Mouse (Mus musculus): ENCODE data around the gene Cfap61. TPM values are rescaled to one million over a fixed set of nuclear protein-coding genes. Genes with fewer than 3 reads are reported as not detected.
"Not testable (repeated sequence)": the region's sequence is repeated elsewhere in the genome, so short reads cannot be mapped to it uniquely, and the experiment has no call there.

Gene Cfap61
- polyA plus RNA-seq, 1 experiment from 2014 or later: 3.1 TPM

DNA sequence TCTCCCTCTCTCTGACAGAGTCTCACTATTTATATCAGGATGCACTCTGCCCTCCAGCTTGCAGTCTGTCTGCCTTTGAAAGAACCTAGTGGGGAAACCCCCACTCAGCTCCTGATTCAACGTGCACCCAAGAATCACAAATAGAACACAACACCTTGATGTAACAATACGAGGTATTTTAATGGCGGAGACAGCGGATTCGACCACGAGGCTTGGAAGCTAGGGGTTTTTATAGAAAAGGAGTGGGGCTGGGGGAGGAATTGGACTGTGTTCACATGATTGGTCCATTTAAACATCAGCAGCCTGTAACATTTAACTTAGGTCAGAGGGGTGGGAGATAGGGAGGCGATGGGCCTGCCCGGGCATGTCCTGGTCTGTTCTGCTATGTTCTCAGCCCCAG is 34.3 kb upstream of the Cfap61 start:
- ATAC-seq (ENCODE audit: insufficient read depth, low FRiP score, low TSS enrichment); H3K9me3 ChIP-seq (ENCODE audit: control insufficient read depth, low read length); H3K4me2 ChIP-seq (ENCODE audit: low read depth); H3K27ac ChIP-seq (ENCODE audit: low read depth, low read length); H3K9ac ChIP-seq (ENCODE audit: low read length); H3K36me3 ChIP-seq (ENCODE audit: control insufficient read depth, insufficient read depth, low read length); H3K27me3 ChIP-seq (ENCODE audit: control insufficient read depth, insufficient read depth, low read length); H3K4me3 ChIP-seq (ENCODE audit: low read depth, low read length); H3K4me1 ChIP-seq (ENCODE audit: control insufficient read depth, insufficient read depth, low read length); DNase-seq (ENCODE audit: low spot score): not testable (repeated sequence)
- WGBS: 81% methylated on average over 6 of the region's 8 CpGs

DNA sequence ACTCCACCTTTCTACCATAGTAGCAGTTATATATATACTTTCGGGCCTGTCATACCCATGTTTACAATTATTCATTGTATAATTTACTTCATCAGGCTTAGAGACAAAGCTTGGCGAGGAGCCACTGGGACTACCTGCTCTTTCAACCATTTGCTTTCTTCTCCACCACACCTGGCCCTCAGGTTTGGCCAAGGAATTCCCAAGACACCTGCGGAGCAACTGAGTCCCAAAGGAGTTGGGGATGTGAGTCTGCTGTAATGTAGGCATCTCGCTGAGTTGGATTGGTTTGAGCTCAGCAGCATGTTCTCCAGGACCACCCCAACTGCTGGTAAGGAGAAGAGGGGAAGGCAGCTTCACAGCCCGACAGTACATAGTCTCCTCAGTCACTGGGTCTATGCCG is 32.7 kb upstream of the Cfap61 start, which contains the start of gene Naa20:
Gene Naa20, plus strand, starts transcription at position 239 of the 400 bp plus-strand sequence.
- peak within 1 kb of the TSS; percentile 55; the same call in 1 of the 2 replicates for H3K4me2 ChIP-seq (ENCODE audit: low read depth)
- DNase-seq (ENCODE audit: low spot score): no peak
- H3K9ac ChIP-seq (ENCODE audit: low read length): peak within 1 kb of the TSS; percentile 96
- H3K9me3 ChIP-seq (ENCODE audit: control insufficient read depth, low read length): no peaks in the 10 kb centered on the region
- no peaks in the 10 kb centered on the region for H3K36me3 ChIP-seq (ENCODE audit: control insufficient read depth, insufficient read depth, low read length)
- H3K4me3 ChIP-seq (ENCODE audit: low read depth, low read length): peak within 1 kb of the TSS; percentile 96; the same call in 1 of the 2 replicates
- H3K27me3 ChIP-seq (ENCODE audit: control insufficient read depth, insufficient read depth, low read length): no peaks in the 10 kb centered on the region
- H3K4me1 ChIP-seq (ENCODE audit: control insufficient read depth, insufficient read depth, low read length): no peaks in the 10 kb centered on the region
- H3K27ac ChIP-seq (ENCODE audit: low read depth, low read length): no peak within 1 kb of the TSS
- no peak for ATAC-seq (ENCODE audit: insufficient read depth, low FRiP score, low TSS enrichment)
- WGBS: 90% methylated on average over 6 of the region's 6 CpGs

DNA sequence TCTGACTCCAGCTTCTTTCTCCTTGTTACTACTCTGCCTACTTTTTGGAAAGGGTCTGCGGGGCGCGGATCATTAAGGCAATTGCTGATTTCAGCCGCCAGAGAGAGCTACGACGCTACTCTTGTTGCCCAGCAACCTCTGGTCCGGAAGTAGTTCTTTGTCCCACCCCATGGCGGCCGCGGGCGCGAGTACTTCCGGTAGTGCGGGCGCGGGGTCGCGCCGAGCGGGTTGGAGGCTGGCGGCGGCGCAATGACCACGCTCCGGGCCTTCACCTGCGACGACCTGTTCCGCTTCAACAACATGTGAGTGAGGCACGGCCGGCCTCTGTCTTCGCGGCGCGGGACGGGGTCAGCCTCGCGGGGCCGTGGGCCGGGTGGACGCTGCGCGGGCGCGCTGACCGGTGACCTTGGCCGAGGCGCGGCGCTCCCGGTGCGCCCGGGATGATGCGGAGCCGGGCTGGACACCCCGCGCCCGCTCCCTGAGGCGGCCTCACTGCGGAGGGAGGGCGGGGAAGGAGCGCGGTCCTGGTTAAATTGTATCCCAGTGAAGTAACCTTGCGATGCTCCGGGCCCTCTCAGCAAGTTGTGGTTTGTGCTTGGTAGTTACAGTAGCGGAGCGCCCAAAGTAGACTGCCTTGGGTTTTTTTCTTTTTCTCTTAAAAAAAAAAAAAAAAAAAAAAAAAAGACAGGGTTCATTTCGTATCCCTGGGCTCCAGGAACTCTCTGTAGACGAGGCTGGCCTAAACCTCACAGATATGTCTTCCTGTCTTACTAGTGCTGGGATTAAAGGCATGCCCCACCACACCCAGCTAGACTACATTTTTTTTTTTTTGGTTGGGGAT is 31.3 kb upstream of the Cfap61 start:
- DNase-seq (ENCODE audit: low spot score): peak; percentile 91
- ATAC-seq (ENCODE audit: insufficient read depth, low FRiP score, low TSS enrichment): peak; percentile 95
- peak overlapping the region; percentile 76 for H3K27ac ChIP-seq (ENCODE audit: low read depth, low read length)
- H3K9ac ChIP-seq (ENCODE audit: low read length): peak overlapping the region; percentile 96
- H3K4me2 ChIP-seq (ENCODE audit: low read depth): peak overlapping the region; percentile 55
- H3K36me3 ChIP-seq (ENCODE audit: control insufficient read depth, insufficient read depth, low read length): no peaks in the 10 kb centered on the region
- under 1% methylated on average over 68 of the region's 68 CpGs for WGBS
- no peaks in the 10 kb centered on the region for H3K4me1 ChIP-seq (ENCODE audit: control insufficient read depth, insufficient read depth, low read length)
- no peaks in the 10 kb centered on the region for H3K9me3 ChIP-seq (ENCODE audit: control insufficient read depth, low read length)
- H3K27me3 ChIP-seq (ENCODE audit: control insufficient read depth, insufficient read depth, low read length): no peaks in the 10 kb centered on the region
- H3K4me3 ChIP-seq (ENCODE audit: low read depth, low read length): peak overlapping the region; percentile 96

DNA sequence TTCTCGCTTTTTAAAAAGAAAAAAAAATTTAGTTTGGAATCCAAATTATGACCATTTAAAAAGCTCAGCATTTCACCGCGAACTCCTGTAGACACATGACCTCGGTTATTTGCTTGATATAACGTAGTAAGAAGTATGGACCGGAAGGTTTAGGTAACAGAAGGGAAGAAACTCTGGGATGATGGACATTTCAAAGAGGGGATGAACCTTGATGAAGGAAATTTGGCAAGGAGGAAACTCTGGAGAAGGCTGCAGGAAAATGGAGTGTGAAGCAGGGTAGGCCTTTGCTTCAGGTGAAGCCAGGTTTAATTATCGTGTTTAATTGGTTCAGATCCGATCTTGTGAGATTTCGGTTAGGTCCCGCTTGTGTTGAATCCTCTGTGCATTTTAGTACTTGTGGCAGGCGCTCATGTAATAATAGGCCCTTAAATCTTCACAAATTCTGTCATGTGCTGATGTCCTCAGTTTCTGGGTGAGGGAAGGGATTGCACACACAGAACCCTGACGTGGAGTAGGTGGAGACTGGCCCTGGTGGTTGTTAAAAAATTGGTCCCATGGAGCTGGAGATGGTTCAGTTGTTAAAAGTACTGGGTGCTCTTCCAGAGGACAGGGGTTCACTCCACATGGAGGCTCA is 30.5 kb upstream of the Cfap61 start:
- Histone ChIP-seq H3K4me1 (ENCODE audit: control insufficient read depth, insufficient read depth, low read length) (no peaks in the 10 kb centered on the region), H3K27ac (ENCODE audit: low read depth, low read length) (no peak overlapping the region), H3K9ac (ENCODE audit: low read length) (peak overlapping the region; percentile 96), H3K4me2 (ENCODE audit: low read depth) (peak overlapping the region; percentile 55), H3K4me3 (ENCODE audit: low read depth, low read length) (peak overlapping the region; percentile 96), H3K36me3 (ENCODE audit: control insufficient read depth, insufficient read depth, low read length) (no peaks in the 10 kb centered on the region; the same call in 1 of the 2 replicates), H3K9me3 (ENCODE audit: control insufficient read depth, low read length) (no peaks in the 10 kb centered on the region), H3K27me3 (ENCODE audit: control insufficient read depth, insufficient read depth, low read length) (no peaks in the 10 kb centered on the region)
- DNase-seq (ENCODE audit: low spot score) (no peak), ATAC-seq (ENCODE audit: insufficient read depth, low FRiP score, low TSS enrichment) (no peak)
- WGBS: 39% methylated on average over 12 of the region's 12 CpGs

DNA sequence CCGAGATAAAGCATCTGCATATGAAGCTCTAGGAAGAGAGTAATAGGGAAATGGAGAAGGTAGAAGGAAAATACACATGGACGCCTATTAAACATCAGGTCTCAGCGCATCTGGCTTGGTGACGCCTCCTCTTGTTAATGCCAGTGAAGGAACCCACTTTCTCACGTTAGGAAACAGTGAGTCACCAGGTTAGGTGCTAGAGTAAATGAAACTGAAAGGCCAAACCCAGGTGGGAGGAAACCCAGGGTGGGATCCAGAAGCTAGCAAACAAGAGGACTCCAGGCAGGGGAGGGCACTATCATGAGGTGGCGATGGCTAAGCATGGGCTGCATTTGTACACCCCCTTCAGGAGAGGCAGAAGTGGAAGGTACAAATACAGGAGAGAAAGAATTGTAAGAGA is 29.4 kb upstream of the Cfap61 start:
- H3K4me1 ChIP-seq (ENCODE audit: control insufficient read depth, insufficient read depth, low read length): no peaks in the 10 kb centered on the region
- no peak overlapping the region for H3K27ac ChIP-seq (ENCODE audit: low read depth, low read length)
- WGBS: 85% methylated on average over 6 of the region's 6 CpGs
- H3K36me3 ChIP-seq (ENCODE audit: control insufficient read depth, insufficient read depth, low read length): no peaks in the 10 kb centered on the region; the same call in 1 of the 2 replicates
- DNase-seq (ENCODE audit: low spot score): no peak
- H3K27me3 ChIP-seq (ENCODE audit: control insufficient read depth, insufficient read depth, low read length): no peaks in the 10 kb centered on the region
- no peak overlapping the region for H3K4me2 ChIP-seq (ENCODE audit: low read depth)
- H3K9ac ChIP-seq (ENCODE audit: low read length): no peak overlapping the region
- H3K9me3 ChIP-seq (ENCODE audit: control insufficient read depth, low read length): no peaks in the 10 kb centered on the region
- ATAC-seq (ENCODE audit: insufficient read depth, low FRiP score, low TSS enrichment): no peak
- no peak overlapping the region for H3K4me3 ChIP-seq (ENCODE audit: low read depth, low read length)

DNA sequence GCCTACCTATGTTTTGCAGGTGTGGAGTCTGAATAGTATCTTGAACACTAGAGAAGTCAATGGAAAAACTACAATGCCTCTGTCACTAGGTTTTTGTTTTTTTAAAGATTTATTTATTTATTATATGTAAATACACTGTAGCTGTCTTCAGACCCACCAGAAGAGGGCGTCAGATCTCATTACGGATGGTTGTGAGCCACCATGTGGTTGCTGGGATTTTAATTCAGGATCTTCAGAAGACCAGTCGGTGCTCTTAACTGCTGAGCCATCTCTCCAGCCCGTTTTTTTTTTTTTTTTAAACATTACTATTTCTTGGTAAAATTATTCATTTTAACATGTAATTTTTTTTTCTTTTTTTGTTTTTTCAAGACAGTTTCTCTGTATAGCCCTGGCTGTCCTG is 28.7 kb upstream of the Cfap61 start:
- WGBS: 52% methylated on average over 4 of the region's 4 CpGs
- H3K4me2 ChIP-seq (ENCODE audit: low read depth); H3K4me1 ChIP-seq (ENCODE audit: control insufficient read depth, insufficient read depth, low read length); DNase-seq (ENCODE audit: low spot score); H3K36me3 ChIP-seq (ENCODE audit: control insufficient read depth, insufficient read depth, low read length); H3K9me3 ChIP-seq (ENCODE audit: control insufficient read depth, low read length); H3K4me3 ChIP-seq (ENCODE audit: low read depth, low read length); H3K9ac ChIP-seq (ENCODE audit: low read length); H3K27me3 ChIP-seq (ENCODE audit: control insufficient read depth, insufficient read depth, low read length); H3K27ac ChIP-seq (ENCODE audit: low read depth, low read length); ATAC-seq (ENCODE audit: insufficient read depth, low FRiP score, low TSS enrichment): not testable (repeated sequence)

DNA sequence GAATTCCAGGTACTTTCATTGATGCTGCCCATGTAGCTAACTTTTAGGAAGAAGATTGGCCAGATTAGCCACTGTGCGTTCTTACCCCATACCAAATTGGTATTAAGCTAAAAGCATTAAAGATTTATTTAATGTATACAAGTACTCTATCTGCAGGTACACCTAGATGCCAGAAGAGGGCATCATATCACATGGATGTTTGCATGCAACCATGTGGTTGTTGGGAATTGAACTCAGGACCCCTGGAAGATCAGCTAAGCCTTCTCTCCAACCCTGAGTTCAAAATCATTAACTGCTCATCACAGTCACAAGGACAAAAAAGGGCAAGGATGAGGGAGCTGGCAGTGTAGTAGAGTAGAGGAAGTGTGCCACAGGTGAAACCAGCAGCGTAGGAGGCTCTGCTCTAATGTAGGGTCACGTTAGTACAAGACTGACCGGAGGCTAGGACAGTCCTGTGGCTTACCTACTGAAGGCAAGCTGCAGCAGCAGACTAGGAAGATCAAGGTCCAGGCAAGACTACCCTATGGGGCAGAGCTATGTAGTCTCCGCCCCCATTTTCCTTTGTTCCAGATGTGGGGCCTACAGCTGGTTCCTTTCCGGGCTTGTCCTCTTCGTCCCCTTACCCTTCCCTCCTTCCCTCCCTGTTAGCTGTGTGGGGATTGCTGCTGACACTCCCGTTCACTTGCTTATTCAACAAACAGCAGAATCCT is 13.5 kb upstream of the Cfap61 start:
- WGBS: 94% methylated on average over 8 of the region's 8 CpGs
- Histone ChIP-seq H3K4me1 (ENCODE audit: control insufficient read depth, insufficient read depth, low read length) (no peaks in the 10 kb centered on the region), H3K36me3 (ENCODE audit: control insufficient read depth, insufficient read depth, low read length) (peaks cover 11% of the 10 kb centered on the region), H3K27ac (ENCODE audit: low read depth, low read length) (no peak overlapping the region), H3K4me3 (ENCODE audit: low read depth, low read length) (no peak overlapping the region), H3K4me2 (ENCODE audit: low read depth) (no peak overlapping the region), H3K9ac (ENCODE audit: low read length) (no peak overlapping the region), H3K9me3 (ENCODE audit: control insufficient read depth, low read length) (no peaks in the 10 kb centered on the region), H3K27me3 (ENCODE audit: control insufficient read depth, insufficient read depth, low read length) (no peaks in the 10 kb centered on the region)
- no peak for DNase-seq (ENCODE audit: low spot score)
- no peak for ATAC-seq (ENCODE audit: insufficient read depth, low FRiP score, low TSS enrichment)

DNA sequence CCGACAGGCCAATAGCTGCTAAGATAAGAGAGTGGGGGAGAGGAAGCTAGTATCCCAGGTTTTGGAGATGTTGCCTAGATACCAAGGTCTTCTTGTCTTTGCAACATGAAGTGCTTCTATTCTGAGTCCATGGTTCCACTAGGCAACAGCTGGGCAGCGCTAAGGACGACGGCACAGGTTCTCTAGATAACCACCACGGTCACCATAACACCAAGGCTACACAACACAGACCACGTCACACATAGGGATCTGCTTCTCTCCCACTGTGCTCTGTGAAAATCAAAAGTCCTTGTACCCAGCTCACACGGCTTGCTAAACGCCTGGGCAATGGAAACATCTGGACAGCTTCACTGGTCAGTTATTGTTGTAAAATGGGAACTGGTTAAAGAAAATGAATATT is 2.4 kb downstream of the Cfap61 start:
- Histone ChIP-seq H3K4me1 (ENCODE audit: control insufficient read depth, insufficient read depth, low read length) (peaks cover 4% of the 10 kb centered on the region; the same call in 1 of the 2 replicates), H3K27ac (ENCODE audit: low read depth, low read length) (no peak overlapping the region), H3K9ac (ENCODE audit: low read length) (no peak overlapping the region), H3K36me3 (ENCODE audit: control insufficient read depth, insufficient read depth, low read length) (no peaks in the 10 kb centered on the region), H3K4me3 (ENCODE audit: low read depth, low read length) (no peak overlapping the region), H3K9me3 (ENCODE audit: control insufficient read depth, low read length) (no peaks in the 10 kb centered on the region), H3K4me2 (ENCODE audit: low read depth) (no peak overlapping the region), H3K27me3 (ENCODE audit: control insufficient read depth, insufficient read depth, low read length) (no peaks in the 10 kb centered on the region)
- no peak for DNase-seq (ENCODE audit: low spot score)
- WGBS: 84% methylated on average over 8 of the region's 8 CpGs
- no peak for ATAC-seq (ENCODE audit: insufficient read depth, low FRiP score, low TSS enrichment)
